Mouse (Mus musculus) stomach, postnatal 0 days (tissue): Measurements from ENCODE around the gene Hoxd11. TPM values are rescaled to one million over a fixed set of nuclear protein-coding genes. Genes with fewer than 3 reads are reported as not detected.

Experiments
- ATAC-seq: fragments of 200-750 bp; cut with Nextera tagmentation; 2 replicates; pipeline ENCODE4 v1.8.0; 2017; ENCODE audit not compliant: low FRiP score, low TSS enrichment
- DNase-seq: peaks from one replicate; pipeline ENCODE4 v3.0.0-alpha.2; 2016; ENCODE audit warnings: low spot score
- H3K27ac ChIP-seq: fragments of 300-500 bp; sonication (generic); replicated peaks from 2 replicates; pipeline ENCODE4 v1.5.1; 2014; ENCODE audit warnings: mild to moderate bottlenecking, control low read depth
- H3K27me3 ChIP-seq: fragments of 300-500 bp; sonication (generic); 2 replicates; pipeline ENCODE4 v1.6.1; 2014; ENCODE audit warnings: low read length; ENCODE audit not compliant: control insufficient read depth, insufficient read depth
- H3K36me3 ChIP-seq: fragments of 300-500 bp; sonication (generic); 2 replicates; pipeline ENCODE4 v1.6.1; 2014; ENCODE audit warnings: low read length, mixed read lengths; ENCODE audit not compliant: control insufficient read depth, insufficient read depth
- H3K4me1 ChIP-seq: fragments of 300-500 bp; sonication (generic); replicated peaks from 2 replicates; pipeline ENCODE4 v1.6.1; 2014; ENCODE audit warnings: antibody characterized with exemption; ENCODE audit not compliant: control insufficient read depth, insufficient read depth
- H3K4me2 ChIP-seq: fragments of 300-500 bp; sonication (generic); replicated peaks from 2 replicates; pipeline ENCODE4 v1.6.1; 2014; ENCODE audit warnings: low read depth, mild to moderate bottlenecking, control low read depth, moderate library complexity
- H3K4me3 ChIP-seq: fragments of 300-500 bp; sonication (generic); 2 replicates; pipeline ENCODE4 v1.5.1; 2014; ENCODE audit warnings: low read depth, low read length, control low read depth
- H3K9ac ChIP-seq: fragments of 300-500 bp; sonication (generic); 2 replicates; pipeline ENCODE4 v1.6.1; 2014; ENCODE audit warnings: mild to moderate bottlenecking, low read length, control low read depth, mixed read lengths
- H3K9me3 ChIP-seq: fragments of 300-500 bp; sonication (generic); 2 replicates; pipeline ENCODE4 v1.6.1; 2016; ENCODE audit warnings: low read length; ENCODE audit not compliant: control insufficient read depth
- CTCF ChIP-seq: IDR thresholded peaks from 2 replicates; pipeline ENCODE4 v1.5.1; 2016; ENCODE audit warnings: antibody characterized with exemption, low read depth, mild to moderate bottlenecking, moderate library complexity
- EP300 ChIP-seq: optimal IDR thresholded peaks from 2 replicates; pipeline ENCODE3; 2016; ENCODE audit warnings: antibody characterized with exemption
- WGBS: fragments of 180-500 bp; shearing (Covaris S2); extraction: QIAGEN DNeasy Blood & Tissue Kit; methylation state at CpG from one replicate; pipeline ENCODE4 v1.1.7; 2014; 5-methylcytosine and 5-hydroxymethylcytosine counted together
- polyA plus RNA-seq: library from polyadenylated mRNA; unstranded; fragments of >200 nt; fragmentation: Nextera tagmentation; extraction: Ambion mirVana; gene quantifications from 2 replicates; pipeline ENCODE4 v1.2.1, GENCODE M21; 2015

The Hoxd11 gene
- polyA plus RNA-seq, 1 experiment from 2014 or later = not detected

DNA sequence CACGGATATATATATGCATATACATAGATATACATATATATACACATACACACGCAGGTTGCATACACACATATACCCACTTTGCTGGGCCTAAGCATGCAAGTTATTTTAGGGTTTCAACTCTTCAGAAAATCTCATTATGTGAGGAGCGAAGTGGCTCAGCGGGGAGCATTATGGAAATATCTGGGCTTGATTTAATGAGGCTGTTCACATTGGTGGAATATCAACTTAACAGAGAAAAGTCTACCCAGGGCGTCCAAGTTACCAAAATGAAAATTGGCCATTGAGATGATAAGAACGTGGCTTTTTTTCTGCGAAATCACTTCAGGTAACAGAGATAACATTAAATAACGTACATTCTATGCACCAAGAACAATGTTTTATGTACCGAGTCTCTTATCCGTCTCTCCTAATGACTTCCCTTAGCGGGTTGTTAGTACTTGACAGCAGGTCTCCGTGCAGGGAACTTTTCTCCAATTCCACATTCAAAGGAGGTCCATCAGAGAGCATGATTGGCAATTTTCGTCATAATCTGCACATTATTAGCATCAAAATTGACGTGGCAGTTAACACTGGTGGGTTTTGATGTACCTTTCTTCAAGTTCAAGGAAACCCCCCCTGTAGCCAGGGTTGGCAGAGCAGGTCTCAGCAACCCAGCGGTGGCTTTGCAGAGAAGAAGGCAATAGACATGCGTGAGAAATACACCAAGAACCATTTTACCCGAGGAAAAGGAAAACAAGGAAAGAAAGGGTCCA lies 25.4 kb upstream of the Hoxd11 start:
- no peaks in the 10 kb centered on the region for H3K36me3 ChIP-seq
- no peak for DNase-seq
- H3K9ac ChIP-seq = no peak overlapping the region
- no peak overlapping the region for H3K27ac ChIP-seq
- 13% methylated on average over 17 of the region's 17 CpGs for WGBS
- H3K4me3 ChIP-seq = no peak overlapping the region
- H3K4me2 ChIP-seq = no peak overlapping the region
- no peaks in the 10 kb centered on the region for H3K9me3 ChIP-seq
- no peaks in the 10 kb centered on the region for H3K4me1 ChIP-seq
- peaks cover 42% of the 10 kb centered on the region; the same call in 1 of the 2 replicates for H3K27me3 ChIP-seq
- TF ChIP-seq CTCF (no peak), EP300 (no peak)
- ATAC-seq = no peak

DNA sequence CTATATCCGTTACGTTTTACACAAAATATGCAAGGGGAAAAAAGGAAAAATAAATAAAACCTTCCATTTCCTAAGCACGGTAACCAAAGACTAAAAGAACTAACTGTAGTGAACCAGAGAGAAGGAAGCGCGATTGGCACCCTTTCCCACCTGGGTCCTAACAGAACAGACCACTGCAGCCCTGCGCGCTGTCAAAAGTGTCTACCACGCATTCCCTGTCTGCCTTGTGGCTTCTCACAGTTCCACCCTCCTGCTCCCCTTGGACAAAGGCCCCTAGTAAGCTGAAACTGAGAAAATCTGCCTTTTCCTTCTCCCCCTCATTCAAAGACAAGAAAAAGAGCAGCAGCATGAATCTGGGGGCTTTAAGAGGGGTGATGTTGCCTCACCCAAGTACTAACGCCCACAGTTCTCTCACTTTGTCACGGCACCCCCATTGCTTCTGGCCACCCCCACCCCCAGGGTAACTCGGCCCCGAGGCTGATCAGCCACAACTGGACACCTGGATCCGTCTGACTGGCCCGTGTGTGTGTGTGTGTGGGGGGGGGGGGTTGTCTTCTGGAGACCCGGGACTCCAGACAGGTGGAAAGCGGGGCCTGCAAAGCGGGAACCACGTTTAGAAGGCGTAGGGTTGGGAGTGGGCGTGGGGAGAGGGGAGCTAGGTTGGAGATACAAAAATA lies 24.5 kb upstream of the Hoxd11 start:
- no peak for ATAC-seq
- TF ChIP-seq EP300 = no peak
- TF ChIP-seq CTCF = no peak
- no peak overlapping the region for H3K27ac ChIP-seq
- no peak overlapping the region for H3K4me3 ChIP-seq
- WGBS = 7% methylated on average over 20 of the region's 20 CpGs
- no peaks in the 10 kb centered on the region for H3K9me3 ChIP-seq
- H3K9ac ChIP-seq = no peak overlapping the region
- no peak for DNase-seq
- peaks cover 33% of the 10 kb centered on the region; the same call in 1 of the 2 replicates for H3K27me3 ChIP-seq
- H3K36me3 ChIP-seq = no peaks in the 10 kb centered on the region
- no peak overlapping the region for H3K4me2 ChIP-seq
- no peaks in the 10 kb centered on the region for H3K4me1 ChIP-seq

DNA sequence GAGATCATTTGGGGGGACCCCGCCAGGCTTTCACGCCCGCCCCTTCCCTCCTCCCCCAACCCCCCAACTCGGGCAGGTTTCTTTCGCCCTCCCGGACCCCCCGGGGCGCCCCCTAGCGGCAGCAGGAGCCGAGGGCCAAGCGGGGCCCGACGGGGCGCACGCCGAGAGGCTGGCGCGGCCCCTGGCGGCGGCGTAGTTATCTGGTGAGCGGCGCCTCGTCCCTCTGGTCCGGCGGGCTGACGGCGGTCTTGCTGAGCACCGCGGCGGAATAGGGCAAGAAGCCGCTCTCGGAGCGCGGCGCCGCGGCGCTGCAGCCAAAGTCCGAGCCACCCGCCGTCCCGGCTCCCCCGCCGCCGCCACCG lies 24.0 kb upstream of the Hoxd11 start:
- H3K36me3 ChIP-seq = no peaks in the 10 kb centered on the region
- 5% methylated on average over 15 of the region's 47 CpGs for WGBS
- peak overlapping the region; percentile 28 for H3K4me3 ChIP-seq
- peaks cover 28% of the 10 kb centered on the region; the same call in 1 of the 2 replicates for H3K27me3 ChIP-seq
- H3K9me3 ChIP-seq = no peaks in the 10 kb centered on the region
- DNase-seq (no peak), ATAC-seq (peak; percentile 73)
- TF ChIP-seq EP300 = no peak
- TF ChIP-seq CTCF = peak; percentile 47
- H3K4me1 ChIP-seq = no peaks in the 10 kb centered on the region
- no peak overlapping the region for H3K9ac ChIP-seq
- no peak overlapping the region for H3K27ac ChIP-seq
- peak overlapping the region; percentile 39 for H3K4me2 ChIP-seq

DNA sequence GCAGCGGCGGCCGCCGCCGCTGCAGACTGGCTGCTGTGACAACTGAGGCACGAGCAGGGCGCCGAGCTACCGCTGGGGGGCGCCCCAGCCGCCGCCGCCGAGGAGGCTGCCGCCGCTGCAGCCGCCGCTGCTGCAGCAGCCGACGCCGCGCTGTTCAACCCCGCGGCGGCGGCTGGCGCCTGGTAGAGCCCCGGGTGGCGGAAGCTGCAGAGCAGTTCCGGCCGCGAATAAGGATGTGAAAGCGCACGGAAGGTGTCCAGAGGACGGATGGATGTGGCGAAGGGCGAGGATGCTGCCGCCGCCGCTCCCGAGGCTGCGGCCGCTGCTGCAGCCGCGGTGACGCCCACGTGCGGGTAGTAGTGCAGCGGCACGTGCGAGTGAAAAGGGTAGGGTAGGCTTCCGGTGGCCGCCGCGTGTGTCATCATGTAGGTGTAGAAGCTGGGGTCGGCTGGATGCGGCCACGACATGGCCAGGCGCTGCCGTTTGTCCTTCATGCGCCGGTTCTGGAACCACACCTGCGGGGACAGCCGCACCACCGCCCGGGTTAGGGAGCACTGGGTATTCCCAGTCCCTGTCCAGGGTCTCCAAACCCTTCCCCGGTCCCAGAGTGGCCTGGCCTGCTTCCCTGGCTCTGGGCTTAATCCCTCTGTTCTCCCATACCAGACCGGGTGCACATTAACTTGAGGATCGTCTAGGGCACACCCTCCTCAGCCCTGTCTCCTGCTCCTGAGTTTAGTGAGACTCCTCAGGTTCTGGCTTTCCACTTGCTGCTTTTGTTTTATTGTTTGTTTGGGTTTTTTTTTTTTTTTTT lies 23.3 kb upstream of the Hoxd11 start:
- Histone ChIP-seq H3K4me1 (no peaks in the 10 kb centered on the region), H3K9me3 (no peaks in the 10 kb centered on the region), H3K27ac (no peak overlapping the region), H3K9ac (no peak overlapping the region), H3K27me3 (peaks cover 32% of the 10 kb centered on the region), H3K4me3 (peak overlapping the region; percentile 28), H3K36me3 (no peaks in the 10 kb centered on the region), H3K4me2 (peak overlapping the region; percentile 39)
- no peak for TF ChIP-seq CTCF
- no peak for TF ChIP-seq EP300
- under 1% methylated on average over 59 of the region's 69 CpGs for WGBS
- ATAC-seq (0 out of 2 replicates have a peak, but pooled peaks have one; percentile 45), DNase-seq (no peak)

DNA sequence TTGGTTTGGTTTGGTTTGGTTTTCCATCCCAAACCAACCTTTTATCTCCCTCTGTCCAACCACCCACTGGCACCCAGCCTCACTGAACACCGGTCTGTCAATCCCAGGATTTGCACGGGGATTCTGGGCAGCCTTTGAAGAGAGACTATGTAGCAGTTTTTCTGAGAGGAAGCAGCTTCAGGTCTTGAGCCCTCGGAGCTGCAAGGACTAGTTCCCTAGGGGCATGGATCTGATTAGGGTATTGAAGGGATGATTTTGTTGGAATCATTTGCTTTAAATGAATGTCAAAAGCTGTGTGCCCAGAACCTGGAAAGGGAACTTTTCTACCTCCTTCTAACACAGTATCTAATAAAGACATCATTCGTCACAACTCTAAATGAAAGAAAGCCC lies 22.7 kb upstream of the Hoxd11 start:
- H3K9ac ChIP-seq = no peak overlapping the region
- no peak for TF ChIP-seq CTCF
- no peak for TF ChIP-seq EP300
- 8% methylated on average over 4 of the region's 4 CpGs for WGBS
- H3K4me2 ChIP-seq = no peak overlapping the region
- H3K9me3 ChIP-seq = no peaks in the 10 kb centered on the region
- ATAC-seq (no peak), DNase-seq (no peak)
- H3K27me3 ChIP-seq = peaks cover 38% of the 10 kb centered on the region
- no peak overlapping the region for H3K4me3 ChIP-seq
- no peak overlapping the region for H3K27ac ChIP-seq
- H3K36me3 ChIP-seq = no peaks in the 10 kb centered on the region
- H3K4me1 ChIP-seq = no peaks in the 10 kb centered on the region
